Mouse (Mus musculus) urinary bladder, postnatal 36 days (tissue): Measurements from ENCODE around the gene Plekhg2.
A peak's percentile ranks its signal among the peaks of the same experiment; 100 is the strongest.

Experiments
- DNase-seq, 2 experiments: peaks; one replicate each; pipeline ENCODE4 v3.0.0; 2022; ENCODE audit warnings: low spot score in 2 of 2, mixed read lengths in 1 of 2

Gene Plekhg2

DNA sequence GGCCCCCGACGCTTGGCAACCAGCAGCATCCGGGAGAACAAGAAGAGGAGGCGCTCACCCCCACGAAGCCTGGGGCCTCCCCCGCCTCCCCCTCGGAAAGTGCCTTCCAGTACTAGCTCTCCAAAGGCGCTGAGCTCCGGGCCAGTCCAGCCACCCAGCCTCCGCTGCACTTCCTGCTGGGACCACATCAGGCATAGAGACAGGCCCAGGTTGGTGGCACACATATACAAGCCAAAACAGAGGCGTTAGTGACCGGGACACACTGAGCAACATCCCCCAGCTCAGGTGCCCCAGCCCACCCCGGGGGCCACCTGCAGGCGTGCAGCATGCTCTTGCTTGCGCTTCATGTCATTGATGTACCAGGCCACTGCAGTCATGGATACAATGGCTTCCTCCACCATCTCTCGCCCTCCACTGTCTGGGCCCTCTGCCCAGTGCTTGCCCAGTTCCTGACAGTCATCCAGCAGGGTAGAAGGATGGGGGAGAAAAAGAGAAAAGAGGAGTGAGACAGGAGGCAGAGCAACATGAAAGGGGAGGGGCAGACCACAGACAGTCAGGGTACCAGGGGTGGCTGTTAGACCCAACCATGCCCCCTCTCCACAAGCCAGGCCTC is 4.6 kb downstream of the Plekhg2 start:
- DNase-seq, result no peak

DNA sequence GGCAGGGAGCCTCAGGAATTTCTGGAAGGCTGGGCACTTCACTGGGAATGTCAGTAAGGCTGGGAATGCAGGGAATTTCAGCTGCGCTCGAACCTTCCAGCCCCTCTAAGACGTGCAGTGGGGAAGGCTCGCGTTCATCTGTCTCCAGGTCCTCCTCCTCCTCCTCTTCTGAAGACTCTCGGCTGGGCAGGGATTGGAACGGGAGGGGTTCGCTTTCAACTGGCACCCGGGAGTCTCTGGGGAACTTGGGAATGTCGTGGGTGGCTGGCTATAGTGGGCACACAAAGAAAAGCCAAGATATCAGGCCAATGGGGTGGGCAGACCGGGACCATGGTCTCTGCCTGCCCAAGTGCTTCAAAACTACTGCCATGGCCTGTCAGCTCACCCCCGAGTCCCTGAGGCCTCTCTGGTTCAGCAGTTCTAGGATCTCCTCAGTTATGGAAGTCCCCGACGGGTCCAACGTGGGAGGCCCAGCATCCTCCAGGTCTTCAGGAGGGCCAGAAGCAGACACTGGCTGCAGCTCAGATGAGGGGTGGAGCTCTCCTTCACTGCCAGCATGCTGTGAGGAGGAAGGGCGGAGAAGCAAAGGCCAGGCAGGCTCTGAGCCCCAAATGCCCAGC is 9.8 kb downstream of the Plekhg2 start:
- DNase-seq, result no peak

DNA sequence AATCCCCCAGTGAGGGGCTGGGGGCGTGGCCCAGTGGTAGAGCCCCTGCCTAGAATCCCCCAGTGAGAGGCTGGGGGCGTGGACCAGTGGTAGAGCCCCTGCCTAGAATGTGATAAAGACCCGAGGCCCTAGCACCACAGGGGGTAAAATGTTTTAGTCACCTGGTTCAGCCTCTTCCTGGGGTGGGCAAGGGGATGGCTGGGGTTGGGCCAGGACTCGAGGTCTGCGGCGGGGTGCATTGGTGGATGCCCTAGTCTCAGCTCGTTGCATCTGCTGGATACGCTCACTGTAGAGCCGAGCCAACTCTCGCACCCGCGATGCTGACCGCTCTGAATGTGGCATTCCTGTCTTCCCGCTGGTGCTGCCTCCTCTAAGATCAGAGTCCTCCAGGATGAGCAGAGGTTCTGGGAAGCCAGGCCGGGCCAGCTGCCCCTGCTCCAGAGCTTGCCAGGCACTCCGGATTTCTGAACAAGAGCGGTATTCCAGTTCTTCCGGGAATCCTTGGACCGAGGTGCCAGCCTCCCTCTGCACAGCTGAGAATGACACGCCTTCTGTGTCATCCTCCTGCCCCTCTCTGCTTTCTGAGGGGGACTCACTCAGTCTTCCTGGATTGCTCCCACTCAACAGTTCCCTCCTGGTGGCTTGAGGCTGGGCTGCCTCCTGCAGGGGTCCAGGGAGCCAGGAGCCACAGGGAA is 10.6 kb downstream of the Plekhg2 start:
- no peak for DNase-seq

DNA sequence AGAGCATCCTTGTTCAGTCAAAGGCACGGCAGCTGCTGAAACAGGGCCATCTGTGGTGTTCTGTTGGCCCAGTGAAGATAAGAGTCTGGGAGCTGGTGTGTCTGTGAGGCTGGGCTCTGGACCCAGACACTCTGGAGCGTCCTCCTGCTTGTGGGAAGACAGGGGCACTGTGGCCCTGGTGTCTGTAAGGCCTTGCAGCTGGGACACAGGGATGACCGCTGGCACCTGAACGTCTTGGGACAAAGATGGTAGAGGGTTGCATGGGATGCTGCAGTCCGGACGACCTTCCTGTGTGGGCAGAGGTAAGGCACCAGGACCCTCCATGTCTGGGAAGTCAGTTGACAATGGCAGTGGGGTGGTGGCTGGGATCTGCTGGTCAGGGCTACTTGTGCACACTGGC is 12.1 kb downstream of the Plekhg2 start:
- DNase-seq, result no peak

DNA sequence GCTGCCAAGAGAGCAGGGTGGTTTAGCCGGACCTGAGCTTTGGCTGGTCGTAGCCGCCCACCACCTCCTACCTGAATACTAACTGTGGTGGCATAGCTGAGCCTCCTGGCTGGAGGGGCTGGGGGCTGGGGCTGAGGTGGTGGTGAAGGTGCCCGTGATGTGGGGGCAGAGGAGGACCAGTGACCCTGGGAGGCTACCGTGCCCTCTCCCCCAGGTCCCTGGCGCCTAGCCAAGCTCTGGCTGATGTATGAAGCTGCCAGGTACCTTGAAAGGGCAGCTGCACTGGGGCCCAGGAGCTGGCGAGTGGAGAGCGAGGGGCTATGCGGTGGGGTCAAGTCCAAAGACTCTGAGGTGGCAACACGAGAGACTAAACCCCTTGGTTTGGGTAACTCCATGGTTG is 12.5 kb downstream of the Plekhg2 start:
- no peak for DNase-seq

DNA sequence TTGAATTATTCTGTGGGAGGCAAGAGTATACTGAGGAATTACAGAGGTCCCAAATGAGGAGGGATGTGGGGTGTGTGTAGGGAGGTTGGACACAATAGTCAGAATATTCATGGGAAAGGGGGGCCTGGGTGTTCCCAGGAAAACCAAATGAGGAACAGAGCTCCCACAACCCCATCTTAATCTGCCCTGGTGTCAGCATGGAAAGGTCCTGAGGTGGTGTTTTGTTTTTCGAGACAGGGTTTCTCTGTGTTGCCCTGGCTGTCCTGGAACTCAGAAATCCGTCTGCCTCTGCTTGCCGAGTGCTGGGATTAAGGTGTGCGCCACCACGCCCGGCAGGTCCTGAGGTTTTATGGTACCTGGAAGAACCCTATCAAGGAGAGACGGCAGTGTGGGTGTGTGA is 14.0 kb downstream of the Plekhg2 start:
- DNase-seq, result no peak

DNA sequence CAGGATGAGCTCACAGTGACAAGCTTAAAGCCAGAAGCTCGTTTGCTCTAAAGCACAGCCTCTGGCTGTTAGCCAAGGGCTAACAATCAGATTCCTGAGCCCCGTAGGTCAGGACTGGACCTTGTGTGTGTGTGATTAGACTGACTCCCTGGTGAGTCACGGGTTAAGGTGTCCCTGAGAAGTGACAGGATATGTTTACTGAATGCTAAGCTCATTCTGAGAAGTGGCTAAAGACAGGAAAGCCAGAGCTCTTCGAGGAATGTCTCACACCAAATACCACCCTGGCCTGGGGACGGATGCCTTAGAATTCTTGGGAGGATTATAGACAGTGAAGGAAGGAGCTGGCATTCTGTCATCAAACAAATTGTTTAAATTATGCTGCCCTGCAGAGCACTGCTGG is 14.4 kb downstream of the Plekhg2 start:
- DNase-seq, result no peak

DNA sequence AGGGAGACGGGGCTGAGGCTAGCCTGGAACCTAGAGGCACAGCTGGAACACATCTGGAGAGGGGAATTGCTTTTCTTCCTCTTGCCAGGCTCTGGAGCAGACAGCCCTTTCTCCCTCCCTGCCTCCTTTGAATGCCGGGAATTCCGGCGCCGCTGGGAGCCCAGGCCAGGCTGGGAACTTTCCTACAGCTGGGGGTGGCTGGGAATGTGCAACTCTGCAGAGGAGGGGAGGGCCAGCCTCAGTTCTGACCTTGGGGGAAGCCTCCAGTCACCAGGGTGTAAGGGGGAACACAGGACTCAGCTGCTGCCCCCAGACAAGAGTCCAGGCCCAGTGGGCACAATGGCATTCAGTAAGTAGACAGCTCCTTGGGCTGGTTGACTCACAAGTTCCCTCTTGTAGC is 15.4 kb downstream of the Plekhg2 start:
- DNase-seq, result no peak

DNA sequence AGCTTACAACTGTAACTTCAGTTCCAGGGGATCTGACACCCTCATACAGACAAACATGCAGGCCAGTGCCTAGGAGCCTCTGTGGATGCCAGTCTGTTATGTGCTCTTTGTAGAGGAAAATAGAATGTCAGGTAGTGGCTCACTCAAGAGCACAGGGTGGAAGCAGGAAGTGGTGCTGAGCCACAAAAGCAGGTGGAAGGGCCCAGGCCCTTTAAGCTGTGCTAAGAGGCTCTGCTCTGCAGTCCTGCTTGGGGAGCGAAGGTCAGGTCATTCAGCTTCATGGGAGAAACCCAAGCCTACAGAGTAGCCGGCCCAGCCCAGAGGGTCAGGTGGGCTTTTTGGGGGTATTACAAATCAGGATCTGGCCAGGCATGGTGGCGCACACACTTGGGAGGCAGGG is 17.2 kb downstream of the Plekhg2 start:
- no peak for DNase-seq

DNA sequence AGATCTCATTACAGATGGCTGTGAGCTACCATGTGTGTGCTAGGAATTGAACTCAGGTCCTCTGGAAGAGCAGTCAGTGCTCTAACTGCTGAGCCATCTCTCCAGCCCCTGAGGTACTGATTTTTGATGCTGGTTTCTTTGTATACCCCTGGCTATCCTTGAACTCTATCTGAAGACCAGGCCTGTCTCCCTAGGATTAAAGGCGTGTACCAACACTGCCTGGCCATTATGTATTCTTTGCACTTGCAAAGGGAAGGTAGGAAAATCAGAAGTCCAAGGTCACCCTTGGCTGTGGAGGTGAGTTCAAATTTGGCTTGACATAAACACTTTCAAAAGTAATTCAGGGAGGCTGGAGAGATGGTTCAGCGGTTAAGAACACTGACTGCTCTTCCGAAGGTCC is 17.8 kb downstream of the Plekhg2 start:
- no peak for DNase-seq

DNA sequence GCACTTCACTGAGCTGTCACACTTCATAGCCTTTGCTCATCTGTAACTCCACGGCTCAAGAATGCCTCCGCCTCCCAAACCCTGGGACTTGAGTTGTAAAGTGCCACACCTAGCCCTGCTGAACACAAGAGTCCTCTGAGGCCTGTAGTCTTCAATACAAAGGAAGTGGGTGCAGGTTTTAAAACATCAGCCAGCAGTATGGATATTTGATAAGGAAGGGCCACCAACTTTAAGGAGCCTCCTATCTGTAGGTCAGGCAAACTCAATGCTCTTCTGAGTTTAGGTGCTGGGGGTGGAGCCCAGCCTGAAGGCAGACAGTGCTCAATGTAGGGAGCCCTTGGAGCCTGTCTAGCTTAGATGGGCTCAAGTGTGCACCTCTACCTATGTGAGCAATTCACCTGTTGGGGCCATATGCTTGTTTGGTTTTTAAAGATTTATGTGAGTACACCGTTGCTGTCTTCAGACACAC is 18.3 kb downstream of the Plekhg2 start:
- DNase-seq, result no peak

DNA sequence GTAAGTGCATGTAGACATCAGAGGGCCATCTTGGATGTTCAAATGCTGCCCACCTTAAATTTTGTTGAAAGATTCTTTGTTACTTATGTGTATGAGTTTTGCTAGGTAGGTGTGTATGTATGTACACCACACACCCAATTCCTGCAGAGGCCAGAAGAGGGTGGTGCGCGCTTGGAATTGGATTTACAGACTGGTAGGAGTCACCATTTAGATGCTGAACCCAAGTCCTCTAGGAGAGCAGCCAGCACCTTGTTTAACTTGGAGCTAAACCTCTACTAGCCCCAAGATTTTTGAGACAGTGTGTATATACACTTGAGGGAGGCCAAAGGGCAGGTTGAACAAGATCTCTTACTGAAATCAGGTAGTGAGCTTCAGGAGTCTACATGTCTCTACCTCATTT is 19.1 kb downstream of the Plekhg2 start:
- DNase-seq, result no peak

DNA sequence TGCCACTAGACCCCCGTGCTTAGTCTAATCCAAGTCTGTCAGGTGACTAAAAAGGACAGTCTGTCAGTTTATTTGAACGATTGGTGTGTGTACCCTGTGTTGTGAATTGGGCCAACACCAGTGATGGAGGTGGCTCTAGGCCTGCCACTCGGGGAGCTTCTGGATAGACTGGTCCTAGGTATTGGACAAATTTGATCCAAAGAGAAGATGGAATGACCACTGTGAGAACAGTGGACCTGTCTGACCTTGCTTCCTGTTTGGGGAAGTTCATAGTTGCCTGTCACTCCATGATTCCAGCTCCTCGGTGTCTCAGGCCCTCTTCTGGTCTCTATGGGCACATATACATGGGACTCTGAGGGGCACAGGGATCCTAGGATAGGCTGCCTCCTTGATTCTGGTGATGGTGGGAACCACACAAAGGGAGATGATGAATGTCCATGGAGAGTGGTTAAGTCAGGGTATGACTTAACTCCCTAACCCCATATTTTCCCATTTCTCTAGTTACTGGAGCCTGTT is 20.7 kb downstream of the Plekhg2 start:
- DNase-seq, result no peak

DNA sequence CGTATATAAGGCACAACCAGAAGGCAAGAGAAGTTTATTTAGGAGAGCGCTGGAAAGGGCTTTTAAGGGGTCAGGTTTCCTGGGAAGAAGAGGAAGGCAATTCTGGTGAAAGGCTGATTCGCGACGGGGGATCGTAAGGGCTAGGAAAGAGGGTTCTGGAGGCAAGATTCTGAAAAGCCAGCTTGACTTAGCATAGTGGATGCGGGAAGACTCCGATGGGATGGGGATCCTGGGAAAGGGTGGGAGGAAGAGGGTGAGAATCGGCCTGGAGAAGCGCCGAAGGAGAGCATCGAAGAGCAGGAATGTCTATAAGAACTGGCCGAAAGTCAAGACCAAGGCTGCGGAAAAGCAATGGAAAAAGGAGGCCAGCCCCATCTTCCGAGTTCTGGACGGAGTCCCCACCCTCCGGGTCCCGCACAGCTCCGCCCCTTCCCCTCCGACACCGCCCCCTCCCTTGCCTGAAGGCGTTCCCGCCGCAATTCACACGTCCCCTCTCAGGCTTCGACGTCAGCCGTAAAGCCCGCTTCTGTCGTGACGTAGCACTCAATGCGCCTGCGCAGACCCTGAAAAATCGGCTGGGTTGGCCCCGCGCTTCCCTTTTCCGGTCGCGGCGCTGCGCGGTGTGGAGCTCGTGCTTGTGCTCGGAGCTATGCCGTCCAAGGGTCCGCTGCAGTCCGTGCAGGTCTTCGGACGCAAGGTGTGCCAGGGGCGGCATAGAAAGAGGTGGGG is 22.1 kb downstream of the Plekhg2 start, which contains the start of gene Rps16:
Gene Rps16 (plus strand): TSS at position 498 of the 729 bp plus-strand sequence.
- DNase-seq, result peak; percentile 96 to 99

DNA sequence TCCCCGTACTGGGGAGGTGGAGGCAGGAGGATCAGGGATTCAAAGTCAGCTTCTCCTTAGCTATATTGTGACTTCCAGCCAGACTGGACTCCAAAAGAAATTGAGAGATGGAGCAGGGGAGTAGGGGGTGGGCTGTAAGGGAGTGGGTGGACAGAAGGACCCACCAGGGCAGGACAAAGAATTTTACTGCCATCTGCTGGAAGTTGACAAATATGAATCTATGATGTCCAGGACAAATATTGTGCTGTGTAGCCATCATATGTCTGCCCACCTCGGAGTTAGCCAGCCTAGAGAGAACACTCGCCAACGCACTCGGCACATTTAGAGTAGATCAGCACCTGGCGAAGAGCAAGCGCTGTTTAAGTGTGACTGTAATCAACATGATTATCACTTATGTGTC is 23.8 kb downstream of the Plekhg2 start:
- no peak for DNase-seq

DNA sequence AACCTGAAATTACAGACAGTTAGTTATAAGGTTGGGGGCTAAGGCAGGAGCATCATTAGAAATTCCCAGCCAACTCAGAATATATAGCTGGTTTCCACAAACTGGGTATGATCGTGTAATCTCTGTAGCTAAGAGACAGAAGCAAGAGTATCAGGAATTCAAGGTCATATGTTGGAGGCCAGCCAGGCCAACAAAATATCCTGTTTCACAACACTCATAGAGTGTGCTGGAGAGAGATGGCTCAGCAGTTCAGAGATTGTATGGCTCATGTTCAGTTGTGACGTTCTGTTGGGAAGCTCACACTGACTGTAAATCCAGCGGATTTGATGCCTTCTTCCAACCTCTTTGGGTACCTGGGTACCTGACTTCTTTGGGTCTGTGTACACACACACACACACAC is 24.7 kb downstream of the Plekhg2 start:
- DNase-seq, result no peak

DNA sequence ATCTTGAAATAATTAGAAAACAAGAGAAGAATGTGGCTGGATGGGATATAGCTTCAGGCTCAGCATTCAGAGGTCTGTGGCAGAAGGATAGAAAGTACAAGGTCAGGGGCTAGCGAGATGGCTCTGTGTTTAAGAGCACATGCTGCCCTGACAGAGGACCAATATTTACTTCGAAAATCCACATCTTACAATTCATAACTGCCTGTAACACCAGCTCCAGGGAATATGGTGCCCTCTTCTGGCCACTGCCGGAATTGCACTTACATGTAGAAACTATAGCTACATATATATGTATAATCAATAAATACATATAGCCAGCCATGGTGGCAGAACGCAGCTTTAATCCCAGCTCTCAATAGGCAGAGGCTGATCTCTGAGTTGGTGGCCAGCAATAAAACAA is 27.8 kb downstream of the Plekhg2 start:
- peak; percentile 37 to 59 for DNase-seq

DNA sequence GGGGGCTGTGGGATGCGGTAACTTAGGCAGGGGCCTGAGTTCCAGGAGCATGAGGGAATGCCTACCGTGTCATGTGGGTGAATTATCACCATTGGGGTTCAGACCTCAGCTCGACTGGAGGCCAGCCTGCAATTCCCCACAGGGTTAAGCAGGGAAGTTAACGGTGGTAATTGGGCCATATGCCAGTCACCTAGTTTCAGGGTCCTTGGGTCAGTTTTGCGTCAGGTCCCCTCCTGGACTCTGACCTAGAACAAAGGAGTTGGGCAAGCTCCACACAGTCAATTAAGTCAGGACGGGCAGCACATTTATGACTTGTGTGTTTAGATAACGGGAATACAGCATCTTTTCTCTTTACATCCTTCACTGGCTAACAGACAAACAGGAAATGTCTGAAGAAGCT is 31.0 kb downstream of the Plekhg2 start:
- DNase-seq, result no peak

DNA sequence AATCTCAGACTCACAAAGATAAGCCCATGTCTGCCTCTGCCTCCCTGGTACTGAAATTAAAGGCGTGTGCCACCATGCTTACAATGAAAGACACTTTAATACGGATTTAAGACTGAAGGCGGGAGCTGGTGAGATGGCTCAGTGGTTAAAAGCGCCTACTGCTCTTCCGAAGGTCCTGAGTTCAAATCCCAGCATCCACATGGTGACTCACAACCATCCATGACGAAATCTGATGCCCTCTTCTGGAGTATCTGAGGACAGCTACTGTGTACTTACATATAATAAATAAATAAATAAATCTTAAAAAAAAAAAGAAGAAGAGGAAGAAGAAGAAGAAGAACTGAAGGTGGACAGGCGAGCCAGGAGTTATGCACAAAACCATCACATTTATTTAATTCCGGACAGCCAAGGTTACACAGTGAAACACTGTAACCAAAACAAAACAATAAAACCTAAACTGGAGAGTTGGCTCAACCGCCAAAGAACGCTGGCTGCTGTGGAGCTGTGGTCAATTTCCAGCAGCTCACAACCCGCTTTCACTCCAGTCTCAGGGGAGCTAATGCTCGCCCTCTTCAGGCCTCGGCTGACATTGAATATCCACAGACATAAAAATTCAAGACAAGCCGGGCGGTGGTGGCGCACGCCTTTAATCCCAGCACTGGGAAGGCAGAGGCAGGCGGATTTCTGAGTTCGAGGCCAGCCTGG is 33.0 kb downstream of the Plekhg2 start:
- DNase-seq, result peak in 1 of 2 experiments; percentile 62

DNA sequence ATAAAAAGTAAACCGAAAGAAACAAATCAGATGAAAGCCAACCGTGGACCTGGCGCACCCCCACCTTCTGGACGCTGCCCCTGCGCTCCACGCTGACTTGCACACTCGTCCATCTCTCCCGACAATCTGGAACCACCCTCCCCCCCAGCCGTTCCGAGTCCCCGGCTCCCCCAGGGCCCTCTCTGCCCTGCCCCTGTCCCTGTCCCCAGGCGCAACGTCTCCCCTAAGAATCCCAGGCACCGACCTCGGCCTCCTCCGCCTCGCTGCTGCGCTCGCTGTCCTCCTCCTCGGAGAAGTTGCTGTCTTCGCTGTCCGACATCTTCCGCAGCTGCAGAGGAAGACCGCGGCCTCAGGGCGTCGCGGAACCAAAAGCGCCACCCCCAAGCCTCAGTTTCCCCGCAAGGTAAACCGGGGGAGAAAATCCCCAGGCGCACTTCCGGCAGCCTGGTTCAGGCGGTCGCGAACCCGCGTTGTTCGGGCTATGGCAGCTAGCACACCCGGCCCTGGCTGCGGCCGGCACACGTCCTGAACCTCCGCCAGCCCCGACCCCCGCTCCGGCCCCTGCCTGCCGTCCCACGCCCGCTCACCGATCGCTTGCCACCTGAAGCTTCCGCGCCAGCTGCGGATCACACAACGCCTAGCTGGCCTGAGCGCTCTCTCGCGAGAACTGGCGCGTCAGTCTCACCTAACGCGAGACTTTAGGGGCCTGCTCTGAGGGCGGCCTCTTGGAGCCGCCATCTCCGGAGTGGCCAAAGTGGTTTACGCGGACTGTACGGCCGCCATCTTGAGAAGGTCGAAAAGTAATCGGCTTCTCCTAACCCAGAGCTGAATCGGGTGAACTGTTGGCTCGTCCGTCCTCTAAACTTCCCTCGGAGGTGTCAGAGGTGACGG is 34.0 kb downstream of the Plekhg2 start, which contains the start of gene Supt5:
Gene Supt5 (minus strand): TSS at position 639 of the 891 bp plus-strand sequence.
- DNase-seq, result peak; percentile 95 to 98
